Mouse (Mus musculus) kidney, postnatal 14 days (tissue): ENCODE measurements around the gene Samm50.

Experiments used
- DNase-seq: peaks from one replicate; pipeline ENCODE4 v3.0.0; 2022; ENCODE audit warnings: mixed read lengths

The Samm50 gene

DNA sequence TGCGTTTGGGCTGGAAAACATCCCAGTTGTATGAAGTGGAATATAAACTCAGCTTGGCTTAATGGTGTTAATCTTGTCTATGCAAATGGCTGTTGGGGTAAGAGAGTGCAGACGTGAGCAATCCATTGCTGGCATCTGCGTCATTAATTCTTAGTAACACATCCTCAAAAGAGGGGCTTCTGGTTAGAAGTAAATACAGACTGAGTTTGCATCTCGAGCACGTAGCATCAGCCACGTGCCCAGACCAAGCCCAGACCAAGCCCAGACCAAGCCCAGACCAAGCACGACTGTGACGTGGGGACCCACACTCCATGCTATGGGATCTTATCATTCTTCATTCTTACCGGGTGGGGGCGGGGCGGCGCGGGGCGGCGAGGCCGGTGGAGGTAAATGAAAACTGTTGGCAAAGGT lies 47.0 kb downstream of the Samm50 start:
- DNase-seq = no peak

DNA sequence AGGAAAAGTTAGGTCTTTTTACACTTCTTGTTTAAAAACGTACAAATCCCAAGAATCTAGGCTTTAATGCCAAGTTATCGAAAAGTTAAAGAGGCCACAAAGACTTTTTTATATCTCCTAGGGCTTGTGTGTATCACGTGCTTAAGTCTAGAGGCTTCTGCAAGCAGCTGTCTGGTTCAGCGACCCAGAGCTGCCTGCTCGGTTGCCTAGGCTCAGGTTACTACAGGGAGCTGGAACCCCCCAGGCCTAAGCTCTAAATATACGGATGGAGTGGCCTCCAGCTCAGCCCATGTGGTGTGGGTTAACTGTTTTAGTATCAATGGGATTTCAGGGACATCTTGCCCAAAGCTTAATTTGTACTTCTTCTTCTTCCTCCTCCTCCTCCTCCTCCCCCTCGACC lies 49.5 kb downstream of the Samm50 start:
- no peak for DNase-seq

DNA sequence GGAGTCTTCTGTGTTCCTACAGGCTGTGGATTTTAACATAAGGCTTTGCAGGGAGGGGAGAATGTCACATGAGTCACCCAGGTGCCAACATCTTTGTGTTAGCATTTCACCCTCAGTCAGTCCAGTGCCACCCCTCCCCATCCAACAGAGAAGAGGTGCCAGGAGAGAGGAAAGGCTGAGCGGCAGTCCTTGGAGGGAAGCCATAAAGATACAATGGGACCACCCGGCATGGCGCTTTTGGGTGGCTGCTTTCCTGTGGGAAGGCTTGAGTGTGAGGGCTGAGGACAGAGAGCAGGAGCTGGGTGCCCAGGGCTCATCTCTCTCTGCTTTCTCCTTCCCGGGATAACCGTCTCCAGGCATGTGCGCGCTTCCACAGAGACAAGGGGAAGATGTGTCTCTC lies 53.1 kb downstream of the Samm50 start:
- DNase-seq = no peak

DNA sequence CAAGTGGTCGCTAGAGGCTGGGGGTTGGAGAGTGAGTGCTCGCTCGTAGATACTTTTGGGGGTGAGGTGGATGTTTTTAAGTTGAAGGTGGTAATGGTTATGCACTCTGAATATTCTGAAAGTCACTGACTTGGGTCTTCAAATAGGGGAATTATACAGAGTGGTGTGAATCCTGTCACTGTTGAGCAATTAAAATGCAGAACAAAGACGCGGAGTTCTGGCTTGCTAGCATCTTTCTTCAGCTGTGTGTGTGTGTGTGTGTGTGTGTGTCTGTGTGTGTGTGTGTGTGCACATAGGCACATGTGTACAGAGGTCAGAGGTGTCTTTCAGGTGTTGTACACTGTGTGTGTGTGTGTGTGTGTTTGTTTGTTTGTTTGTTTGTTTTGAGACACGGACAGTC lies 54.2 kb downstream of the Samm50 start:
- no peak for DNase-seq

DNA sequence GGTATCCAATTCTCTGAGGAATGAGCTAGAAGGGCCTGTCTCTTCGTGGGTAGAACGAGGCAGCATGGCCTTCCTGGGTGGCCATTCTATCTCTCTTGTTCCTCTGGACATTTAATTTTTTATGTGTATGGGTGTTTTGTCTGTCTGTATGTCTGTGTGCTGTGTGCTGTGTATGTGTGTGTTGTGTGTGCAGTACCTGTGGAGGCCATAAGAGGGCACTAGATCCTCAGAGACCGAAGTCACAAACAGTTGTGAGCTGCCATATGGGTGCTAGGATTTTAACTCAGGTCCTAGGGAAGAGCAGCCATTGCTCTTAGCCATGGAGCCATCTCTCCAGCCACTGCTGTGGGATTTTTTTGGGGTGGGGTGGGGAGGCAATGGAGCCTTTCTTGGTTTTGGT lies 55.3 kb downstream of the Samm50 start:
- no peak for DNase-seq

DNA sequence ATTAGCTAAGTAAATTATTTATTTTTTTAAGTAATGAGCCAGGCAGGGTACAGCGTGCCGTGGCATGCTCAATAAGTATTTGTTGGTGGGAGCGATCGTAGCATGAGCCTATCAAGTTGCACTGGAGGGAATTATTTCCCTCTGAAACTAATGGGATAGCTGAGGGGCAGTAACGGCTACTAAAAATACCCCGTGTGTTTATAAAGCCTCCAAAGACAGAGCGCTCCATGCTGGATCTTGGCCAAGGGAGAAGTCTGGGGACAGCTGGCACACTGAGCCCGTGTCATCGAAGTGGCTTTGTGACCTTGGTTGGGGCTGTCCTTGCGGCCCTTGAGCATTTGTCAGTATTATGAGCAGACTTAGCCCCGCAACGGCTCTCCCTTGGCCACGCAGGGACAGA lies 59.2 kb downstream of the Samm50 start:
- DNase-seq = peak; percentile 52

- no peak for DNase-seq
Observed at GRCm38 (mm10) chr15:84252645-84253044, 60.6 kb downstream of the Samm50 start.

DNA sequence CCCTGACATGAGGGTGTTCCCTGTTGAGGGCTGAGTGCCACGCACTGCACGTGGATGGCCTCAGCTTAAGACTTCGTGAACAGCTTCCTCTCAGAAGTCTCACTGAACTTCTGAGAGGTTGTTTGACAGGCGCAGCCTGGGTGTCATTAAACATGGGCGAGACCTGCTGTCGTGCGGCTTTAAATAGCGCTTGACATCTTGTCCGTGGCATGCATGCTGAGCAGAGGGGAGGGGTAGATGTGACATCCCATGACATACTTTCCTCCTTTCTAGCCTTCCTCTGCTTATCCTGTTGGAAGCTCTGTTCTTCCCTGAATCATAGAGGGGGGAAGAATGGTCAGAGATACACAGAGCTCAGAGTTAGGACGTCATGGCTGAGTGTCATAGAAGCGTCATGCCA lies 61.7 kb downstream of the Samm50 start:
- DNase-seq = no peak

- DNase-seq = no peak
Observed at GRCm38 (mm10) chr15:84254387-84254786, 62.3 kb downstream of the Samm50 start.

DNA sequence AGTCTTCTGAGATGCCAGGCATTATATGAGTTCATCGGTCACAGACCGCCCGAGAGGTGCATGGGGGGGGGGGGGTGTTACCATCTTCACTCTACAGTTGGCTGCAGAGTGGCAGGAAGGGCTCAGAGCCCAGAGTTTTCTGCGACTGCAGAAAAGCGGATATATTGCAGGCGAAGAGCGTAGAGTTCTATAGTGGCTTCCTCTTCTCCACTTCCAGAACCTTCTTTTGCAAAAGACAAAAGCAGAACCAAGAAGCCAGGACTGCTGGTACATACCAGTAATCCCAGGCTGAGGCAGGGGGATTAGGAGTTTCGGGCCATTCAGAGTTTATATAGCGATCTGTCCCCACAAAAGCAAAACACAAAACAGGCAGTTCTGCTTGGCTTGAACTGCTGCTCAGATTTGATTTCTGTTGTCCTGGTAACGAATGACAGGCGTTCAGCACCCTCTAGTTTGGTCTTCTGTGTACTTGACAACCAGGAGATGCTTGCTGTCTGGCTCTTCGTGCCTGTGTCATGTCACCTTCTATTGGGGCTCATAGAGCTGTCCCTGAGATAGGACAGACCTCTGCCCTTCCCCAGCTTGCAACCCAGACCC lies 64.3 kb downstream of the Samm50 start:
- DNase-seq = no peak

- DNase-seq = no peak
Observed at GRCm38 (mm10) chr15:84256864-84257263, 64.8 kb downstream of the Samm50 start.

DNA sequence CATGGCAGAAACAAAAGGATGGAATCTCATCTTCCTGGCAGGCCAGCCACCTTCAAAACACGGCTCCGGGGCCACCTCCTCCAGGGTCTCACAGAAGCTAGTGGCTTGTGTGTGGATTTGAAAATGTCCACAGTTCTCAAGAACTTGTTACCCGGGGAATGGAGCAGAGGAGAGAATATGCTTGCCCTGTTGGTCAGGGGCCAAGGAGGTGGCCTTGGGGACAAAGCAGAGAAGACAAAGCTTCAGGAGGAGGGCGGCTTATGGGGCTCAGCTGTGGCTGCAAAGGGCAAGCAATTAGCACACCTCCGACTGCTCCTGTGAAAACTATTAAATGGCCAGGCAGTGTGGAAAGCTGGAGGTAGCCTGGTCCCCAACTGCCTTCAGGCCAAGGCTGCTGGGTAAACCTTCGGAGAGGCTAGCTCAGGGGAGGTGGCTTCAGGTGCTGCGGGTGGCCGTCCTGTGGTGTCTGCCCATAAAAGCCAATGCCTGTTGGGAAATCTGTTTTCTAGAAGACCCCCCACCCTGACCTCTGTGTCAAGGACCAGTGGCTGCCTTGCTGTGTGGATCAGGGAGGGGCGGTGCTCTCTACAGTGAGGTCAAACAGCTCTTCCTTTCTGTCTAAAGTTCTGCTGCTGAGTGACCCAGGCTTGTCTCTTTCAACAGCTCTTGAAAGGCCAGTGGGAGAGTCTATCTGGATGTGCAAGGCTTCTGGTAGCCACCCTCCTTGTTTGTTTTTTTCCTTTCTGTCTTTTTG lies 66.7 kb downstream of the Samm50 start:
- no peak for DNase-seq

GRCm38 (mm10) chr15:84260123-84260822 lies 68.2 kb downstream of the Samm50 start:
- DNase-seq = peak; percentile 82

GRCm38 (mm10) chr15:84262630-84263029 lies 70.6 kb downstream of the Samm50 start:
- no peak for DNase-seq

- DNase-seq = no peak
Observed at GRCm38 (mm10) chr15:84263573-84263972, 71.5 kb downstream of the Samm50 start.

DNA sequence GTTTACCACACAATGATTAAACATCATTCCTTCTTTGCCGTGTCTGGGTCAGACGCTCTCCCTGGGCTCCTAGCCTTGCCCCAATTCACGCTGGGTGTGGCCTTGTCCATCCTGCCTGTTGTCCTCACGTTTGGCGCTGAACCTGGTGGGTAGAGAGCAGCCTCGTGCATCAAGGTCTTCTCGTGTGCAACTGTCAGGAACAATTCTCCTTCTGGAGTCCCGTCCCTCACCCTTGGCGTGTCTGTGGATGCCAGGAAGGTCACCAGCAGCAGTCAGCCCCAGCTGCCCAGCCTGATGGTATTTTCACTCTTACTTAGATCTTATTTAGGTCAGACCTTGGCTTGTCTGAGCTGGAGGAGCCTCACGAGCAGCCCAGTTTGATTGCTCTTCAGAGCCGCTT lies 73.1 kb downstream of the Samm50 start:
- no peak for DNase-seq

DNA sequence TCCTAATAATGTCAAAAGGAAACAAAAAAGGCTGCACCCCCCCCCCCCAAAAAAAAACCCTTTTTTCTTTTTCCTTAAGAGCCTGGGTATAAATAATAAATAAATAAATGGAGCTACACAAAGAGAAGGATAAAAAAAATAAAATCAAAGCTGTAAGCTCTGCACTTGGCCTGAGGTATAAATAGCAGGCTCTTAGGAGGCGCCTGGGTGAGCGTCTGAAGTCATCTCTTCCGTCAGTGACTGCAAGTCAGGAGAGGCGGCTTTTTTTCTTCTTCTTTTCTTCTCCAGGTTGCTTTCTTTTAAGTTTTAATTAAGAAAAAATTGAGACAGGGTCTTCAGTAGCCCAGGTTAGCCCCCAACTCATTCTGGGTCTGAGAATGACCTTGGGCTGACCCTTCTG lies 74.2 kb downstream of the Samm50 start:
- DNase-seq = no peak
